Mouse (Mus musculus) forebrain, postnatal 0 days (tissue): ENCODE data around the gene Ankrd35. TPM values are rescaled to one million over a fixed set of nuclear protein-coding genes. Genes with fewer than 3 reads are reported as not detected.
"Not testable (repeated sequence)": the region's sequence is repeated elsewhere in the genome, so short reads cannot be mapped to it uniquely, and the experiment has no call there.

Experiments used
- ATAC-seq: fragments of 200-750 bp; cut with Nextera tagmentation; 2 replicates; pipeline ENCODE4 v1.8.0; 2017; ENCODE audit warnings: mild to moderate bottlenecking, moderate library complexity
- DNase-seq: peaks from one replicate; pipeline ENCODE4 v3.0.0-alpha.2; 2015
- H3K27ac ChIP-seq: fragments of 300-500 bp; sonication (generic); 2 replicates; pipeline ENCODE4 v1.5.1; 2014; ENCODE audit warnings: low read depth, mild to moderate bottlenecking, antibody characterized with exemption, low read length, moderate library complexity, mixed read lengths
- H3K27me3 ChIP-seq: fragments of 300-500 bp; sonication (generic); 2 replicates; pipeline ENCODE4 v1.6.1; 2014; ENCODE audit warnings: mild to moderate bottlenecking, low read length, mixed read lengths; ENCODE audit not compliant: insufficient read depth
- H3K36me3 ChIP-seq: fragments of 300-500 bp; sonication (generic); 2 replicates; pipeline ENCODE4 v1.6.1; 2014; ENCODE audit warnings: mild to moderate bottlenecking, moderate library complexity; ENCODE audit not compliant: insufficient read depth
- H3K4me1 ChIP-seq: fragments of 300-500 bp; sonication (generic); 2 replicates; pipeline ENCODE4 v1.6.1; 2014; ENCODE audit warnings: antibody characterized with exemption; ENCODE audit not compliant: insufficient read depth
- H3K4me2 ChIP-seq: fragments of 300-500 bp; sonication (generic); 2 replicates; pipeline ENCODE4 v1.6.1; 2014; ENCODE audit warnings: low read depth, mild to moderate bottlenecking, moderate library complexity
- H3K4me3 ChIP-seq: fragments of 300-500 bp; sonication (generic); 2 replicates; pipeline ENCODE4 v1.5.1; 2014; ENCODE audit warnings: low read depth, low read length, mixed read lengths
- H3K9ac ChIP-seq: fragments of 300-500 bp; sonication (generic); 2 replicates; pipeline ENCODE4 v1.6.1; 2014; ENCODE audit warnings: mild to moderate bottlenecking
- H3K9me3 ChIP-seq: fragments of 300-500 bp; sonication (generic); 2 replicates; pipeline ENCODE4 v1.6.1; 2016; ENCODE audit warnings: low read length
- CTCF ChIP-seq: sonication (generic); IDR thresholded peaks from 2 replicates; pipeline ENCODE4 v1.5.1; 2016; ENCODE audit warnings: antibody characterized with exemption, control low read depth, low read depth
- WGBS: fragments of 180-500 bp; shearing (Covaris S2); extraction: QIAGEN DNeasy Blood & Tissue Kit; methylation state at CpG from one replicate; pipeline ENCODE4 v1.1.7; 2014; 5-methylcytosine and 5-hydroxymethylcytosine counted together
- polyA plus RNA-seq: library from polyadenylated mRNA; unstranded; fragments of >200 nt; fragmentation: Nextera tagmentation; extraction: Ambion mirVana; gene quantifications from 2 replicates; pipeline ENCODE4 v1.2.1, GENCODE M21; 2015
- total RNA-seq: library from RNA; depleted of rRNA; stranded (reverse); fragments of >200 nt; gene quantifications from 2 replicates; pipeline ENCODE4 v1.2.3, GENCODE M21; 2014

Ankrd35 gene
- total and polyA plus RNA-seq, 2 experiments from 2014 or later = 4.7 to 7.1 TPM

DNA sequence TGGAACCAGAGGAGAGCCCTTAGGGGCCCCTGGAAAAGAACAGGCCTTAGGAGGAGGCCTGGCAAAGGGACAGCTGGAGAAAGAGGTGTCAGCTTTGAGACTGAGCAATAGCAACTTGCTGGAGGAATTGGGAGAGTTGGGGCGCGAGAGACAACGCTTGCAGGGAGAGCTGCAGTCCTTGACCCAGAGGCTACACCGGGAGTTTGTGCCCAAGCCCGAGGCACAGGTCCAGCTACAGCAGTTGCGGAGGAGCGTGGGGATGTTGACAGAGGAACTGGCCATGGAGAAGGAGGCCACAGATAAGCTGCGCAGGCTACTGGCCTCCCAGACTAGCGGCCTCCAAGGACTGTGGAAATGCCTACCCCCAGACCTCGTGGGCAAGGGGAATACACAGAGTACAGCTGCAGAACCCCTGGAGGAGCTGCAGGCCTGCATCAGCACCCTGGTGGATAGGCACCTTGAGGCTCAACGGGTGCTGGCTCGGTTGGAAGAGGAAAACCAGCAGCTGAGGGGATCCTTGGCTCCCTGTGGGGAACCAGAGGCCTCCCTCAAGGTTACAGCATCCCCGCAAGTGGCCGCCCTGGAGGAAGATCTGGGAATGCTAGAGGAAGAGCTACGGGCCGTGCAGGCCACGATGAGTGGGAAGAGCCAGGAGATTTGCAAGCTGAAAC is 14.4 kb downstream of the Ankrd35 start:
- DNase-seq = no peak
- no peak for TF ChIP-seq CTCF

DNA sequence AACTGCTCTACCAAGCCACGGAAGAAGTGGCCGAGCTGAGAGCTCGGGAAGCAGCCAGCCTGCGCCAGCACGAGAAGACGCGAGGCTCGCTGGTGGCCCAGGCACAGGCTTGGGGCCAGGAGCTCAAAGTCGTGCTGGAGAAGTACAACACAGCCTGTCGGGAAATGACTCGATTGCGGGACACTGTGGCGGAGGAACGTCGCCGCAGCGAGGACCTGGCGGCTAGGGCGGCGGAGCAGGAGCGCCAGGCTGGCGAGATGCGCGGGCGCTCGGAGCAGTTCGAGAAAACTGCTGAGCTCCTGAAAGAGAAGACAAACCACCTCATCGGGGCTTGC is 14.9 kb downstream of the Ankrd35 start:
- no peaks in the 10 kb centered on the region; the same call in 1 of the 2 replicates for H3K27me3 ChIP-seq
- H3K36me3 ChIP-seq = no peaks in the 10 kb centered on the region
- H3K27ac ChIP-seq = no peak overlapping the region
- peak overlapping the region; percentile 43 for H3K4me2 ChIP-seq
- ATAC-seq (no peak), DNase-seq (no peak)
- no peak overlapping the region for H3K9ac ChIP-seq
- WGBS = 33% methylated on average over 28 of the region's 28 CpGs
- no peaks in the 10 kb centered on the region for H3K9me3 ChIP-seq
- TF ChIP-seq CTCF = no peak
- H3K4me1 ChIP-seq = peaks cover 7% of the 10 kb centered on the region; the same call in 1 of the 2 replicates
- 0 out of 2 replicates have a peak overlapping the region, but pooled peaks have one; percentile 5 for H3K4me3 ChIP-seq

More for the DNA sequence above, 14.4 kb downstream of the Ankrd35 start:
- H3K27me3 ChIP-seq = no peaks in the 10 kb centered on the region; the same call in 1 of the 2 replicates
- H3K36me3 ChIP-seq = no peaks in the 10 kb centered on the region
- H3K4me2 ChIP-seq = peak overlapping the region; percentile 43
- WGBS = 61% methylated on average over 17 of the region's 17 CpGs
- no peak for ATAC-seq
- no peak overlapping the region for H3K4me3 ChIP-seq
- peaks cover 7% of the 10 kb centered on the region; the same call in 1 of the 2 replicates for H3K4me1 ChIP-seq
- H3K27ac ChIP-seq = no peak overlapping the region
- no peaks in the 10 kb centered on the region for H3K9me3 ChIP-seq
- no peak overlapping the region for H3K9ac ChIP-seq

DNA sequence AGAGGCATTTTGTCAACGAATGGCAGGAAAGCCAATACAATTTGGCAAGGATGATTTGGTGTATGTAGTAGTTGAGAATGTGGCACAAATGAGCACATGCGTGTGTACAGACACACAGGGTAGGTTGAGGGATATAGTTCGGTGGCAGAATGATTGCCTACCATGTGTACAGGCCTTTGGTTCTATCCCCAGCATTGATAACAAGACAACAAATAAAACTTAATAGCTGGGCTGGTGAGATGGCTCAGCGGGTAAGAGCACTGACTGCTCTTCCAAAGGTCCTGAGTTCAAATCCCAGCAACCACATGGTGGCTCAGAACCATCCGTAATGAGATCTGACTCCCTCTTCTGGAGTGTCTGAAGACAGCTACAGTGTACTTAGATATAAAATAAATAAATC is 16.1 kb downstream of the Ankrd35 start:
- H3K36me3 ChIP-seq, H3K27ac ChIP-seq, H3K4me3 ChIP-seq, H3K27me3 ChIP-seq, H3K9me3 ChIP-seq, H3K4me2 ChIP-seq, H3K4me1 ChIP-seq, H3K9ac ChIP-seq, DNase-seq, ATAC-seq: not testable (repeated sequence)
- 90% methylated on average over 5 of the region's 5 CpGs for WGBS

GRCm38 (mm10) chr3:96688854-96689253 is 18.9 kb downstream of the Ankrd35 start:
- DNase-seq (no peak), ATAC-seq (no peak)
- Histone ChIP-seq H3K9me3 (no peaks in the 10 kb centered on the region), H3K9ac (no peak overlapping the region), H3K4me3 (no peak overlapping the region), H3K27me3 (no peaks in the 10 kb centered on the region; the same call in 1 of the 2 replicates), H3K36me3 (no peaks in the 10 kb centered on the region), H3K27ac (no peak overlapping the region), H3K4me1 (no peaks in the 10 kb centered on the region), H3K4me2 (no peak overlapping the region)
- TF ChIP-seq CTCF = no peak
- 87% methylated on average over 11 of the region's 11 CpGs for WGBS

DNA sequence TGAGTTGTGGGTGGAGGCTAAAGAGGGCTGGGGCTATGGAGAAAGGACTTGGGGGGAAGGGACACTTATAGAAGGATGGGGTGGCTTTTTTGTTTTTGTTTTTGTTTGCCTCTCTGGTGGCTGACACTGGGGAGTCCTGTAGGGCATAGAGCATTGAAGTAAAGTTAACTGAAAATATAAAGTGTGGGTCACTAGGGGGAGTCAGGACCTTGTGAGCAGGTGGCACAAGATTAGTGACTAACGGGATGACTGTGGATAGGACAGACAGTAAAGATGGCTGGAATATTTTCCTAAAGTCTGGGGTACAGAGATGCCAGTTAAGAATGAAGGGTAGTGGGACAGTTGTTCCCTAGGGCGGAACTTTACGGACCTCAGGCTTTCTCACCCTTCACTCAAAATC is 20.4 kb downstream of the Ankrd35 start:
- Histone ChIP-seq H3K27me3 (no peaks in the 10 kb centered on the region), H3K4me1 (no peaks in the 10 kb centered on the region), H3K9ac (no peak overlapping the region), H3K4me2 (no peak overlapping the region), H3K4me3 (no peak overlapping the region), H3K27ac (no peak overlapping the region), H3K9me3 (no peaks in the 10 kb centered on the region), H3K36me3 (no peaks in the 10 kb centered on the region)
- no peak for DNase-seq
- ATAC-seq = no peak
- 48% methylated on average over 3 of the region's 3 CpGs for WGBS
- peak; percentile 19; the same call in 1 of the 2 replicates for TF ChIP-seq CTCF

- DNase-seq = no peak
- no peak overlapping the region for H3K9ac ChIP-seq
- no peaks in the 10 kb centered on the region for H3K9me3 ChIP-seq
- H3K4me3 ChIP-seq = no peak overlapping the region
- TF ChIP-seq CTCF = peak; percentile 49
- 0 out of 2 replicates have a peak, but pooled peaks cover 5% of the 10 kb centered on the region for H3K4me1 ChIP-seq
- no peak for ATAC-seq
- H3K36me3 ChIP-seq = no peaks in the 10 kb centered on the region
- H3K27ac ChIP-seq = no peak overlapping the region
- no peak overlapping the region for H3K4me2 ChIP-seq
- WGBS = 12% methylated on average over 3 of the region's 3 CpGs
- no peaks in the 10 kb centered on the region for H3K27me3 ChIP-seq
Measured at GRCm38 (mm10) chr3:96692506-96692905, 22.6 kb downstream of the Ankrd35 start.

DNA sequence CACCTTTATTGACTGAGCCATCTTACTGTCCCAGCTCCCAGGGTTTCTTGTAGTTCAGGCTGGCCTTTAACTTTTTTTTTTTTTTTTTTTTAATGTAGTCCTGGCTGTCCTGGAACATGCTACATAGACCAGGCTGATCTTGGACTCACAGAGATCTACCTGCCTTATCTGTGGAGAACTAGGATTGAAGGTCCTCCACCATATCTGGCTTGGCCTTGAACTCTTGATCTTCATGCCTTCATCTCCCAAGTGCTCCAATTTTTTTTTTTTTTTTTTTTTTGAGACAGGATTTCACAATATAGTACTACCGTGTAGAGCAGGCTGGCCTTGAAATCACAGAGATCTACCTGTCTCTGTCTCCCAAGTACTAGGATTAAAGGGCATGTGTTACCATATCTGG is 23.6 kb downstream of the Ankrd35 start:
- no peaks in the 10 kb centered on the region for H3K36me3 ChIP-seq
- DNase-seq (no peak), ATAC-seq (no peak)
- 97% methylated on average over 1 of the region's 1 CpGs for WGBS
- no peak for TF ChIP-seq CTCF
- no peaks in the 10 kb centered on the region for H3K9me3 ChIP-seq
- no peaks in the 10 kb centered on the region for H3K27me3 ChIP-seq
- peaks cover 9% of the 10 kb centered on the region for H3K4me1 ChIP-seq
- no peak overlapping the region for H3K9ac ChIP-seq
- no peak overlapping the region for H3K4me3 ChIP-seq
- H3K4me2 ChIP-seq = no peak overlapping the region
- H3K27ac ChIP-seq = no peak overlapping the region
